Mouse (Mus musculus): Measurements from ENCODE around the gene Sdk2. TPM values are rescaled to one million over a fixed set of nuclear protein-coding genes. Genes with fewer than 3 reads are reported as not detected.

Gene Sdk2
- total and polyA plus RNA-seq, 3 experiments, result 0.13 TPM; not detected in 2

GRCm38 (mm10) chr11:113884962-113885361 is 181.9 kb downstream of the Sdk2 start:
- no peaks in the 10 kb centered on the region for H3K79me2 ChIP-seq (ENCODE audit: control insufficient read depth, insufficient read depth, low read length, poor library complexity)
- TF ChIP-seq ZKSCAN1 (IDR thresholded peaks at IDR 0.05; ENCODE audit: low read depth, low read length), result no peak
- no peak for TF ChIP-seq SMC3 (IDR thresholded peaks at IDR 0.05; ENCODE audit: low read depth, low read length)
- TF ChIP-seq NELFE (IDR thresholded peaks at IDR 0.05; ENCODE audit: low read depth, low read length), result no peak
- TF ChIP-seq CHD2 (IDR thresholded peaks at IDR 0.05; ENCODE audit: low read length), result no peak
- TF ChIP-seq EP300 (IDR thresholded peaks at IDR 0.05; ENCODE audit: low read depth in 1 of 2, low read length in 2 of 2), result no peak
- DNase-seq (ENCODE audit: low read depth, low spot score), result no peak
- H3K4me1 ChIP-seq (ENCODE audit: control insufficient read depth in 1 of 2, insufficient read depth in 2 of 2, low read length in 2 of 2), result no peaks in the 10 kb centered on the region
- H3K36me3 ChIP-seq (ENCODE audit: control insufficient read depth in 1 of 2, insufficient read depth in 2 of 2, low read length in 2 of 2), result no peaks in the 10 kb centered on the region
- H3K9me3 ChIP-seq (replicated peaks; ENCODE audit: insufficient read depth, low read length), result no peaks in the 10 kb centered on the region
- H3K27ac ChIP-seq (ENCODE audit: control insufficient read depth, low read depth, low read length), result no peak overlapping the region
- no peak overlapping the region for H3K9ac ChIP-seq (ENCODE audit: control insufficient read depth, low read depth, low read length, poor library complexity, severe bottlenecking)
- H3K27me3 ChIP-seq (ENCODE audit: control insufficient read depth in 1 of 2, insufficient read depth in 2 of 2, low read length in 2 of 2), result no peaks in the 10 kb centered on the region
- H3K4me3 ChIP-seq (ENCODE audit: control insufficient read depth in 1 of 2, insufficient read depth in 1 of 2, low read depth in 2 of 2, low read length in 2 of 2), result no peak overlapping the region

- H3K4me3 ChIP-seq (ENCODE audit: control insufficient read depth in 1 of 2, insufficient read depth in 1 of 2, low read depth in 2 of 2, low read length in 2 of 2), result no peak overlapping the region
- no peaks in the 10 kb centered on the region for H3K36me3 ChIP-seq (ENCODE audit: control insufficient read depth in 1 of 2, insufficient read depth in 2 of 2, low read length in 2 of 2)
- H3K79me2 ChIP-seq (ENCODE audit: control insufficient read depth, insufficient read depth, low read length, poor library complexity), result no peaks in the 10 kb centered on the region
- DNase-seq (ENCODE audit: low read depth, low spot score), result no peak
- no peak for TF ChIP-seq EP300 (IDR thresholded peaks at IDR 0.05; ENCODE audit: low read depth in 1 of 2, low read length in 2 of 2)
- no peak for TF ChIP-seq POLR2AphosphoS5 (IDR thresholded peaks at IDR 0.05; ENCODE audit: borderline replicate concordance, low read depth, low read length)
- TF ChIP-seq NRF1 (IDR thresholded peaks at IDR 0.05; ENCODE audit: insufficient read depth, low read depth, low read length, poor library complexity, severe bottlenecking), result no peak
- no peak for TF ChIP-seq ZNF384 (IDR thresholded peaks at IDR 0.05; ENCODE audit: low read depth, low read length)
- TF ChIP-seq CHD1 (IDR thresholded peaks at IDR 0.05; ENCODE audit: low read depth, low read length), result no peak
- H3K27me3 ChIP-seq (ENCODE audit: control insufficient read depth in 1 of 2, insufficient read depth in 2 of 2, low read length in 2 of 2), result no peaks in the 10 kb centered on the region
- no peaks in the 10 kb centered on the region for H3K9me3 ChIP-seq (replicated peaks; ENCODE audit: insufficient read depth, low read length)
- no peak overlapping the region for H3K9ac ChIP-seq (ENCODE audit: control insufficient read depth, low read depth, low read length, poor library complexity, severe bottlenecking)
- H3K27ac ChIP-seq (ENCODE audit: control insufficient read depth, low read depth, low read length), result no peak overlapping the region
- H3K4me1 ChIP-seq (ENCODE audit: control insufficient read depth in 1 of 2, insufficient read depth in 2 of 2, low read length in 2 of 2), result no peaks in the 10 kb centered on the region
Observed at GRCm38 (mm10) chr11:113883031-113883430, 183.8 kb downstream of the Sdk2 start.

GRCm38 (mm10) chr11:113881864-113882263 is 185.0 kb downstream of the Sdk2 start:
- no peak overlapping the region for H3K9ac ChIP-seq (ENCODE audit: control insufficient read depth, low read depth, low read length, poor library complexity, severe bottlenecking)
- DNase-seq (ENCODE audit: low read depth, low spot score), result no peak
- TF ChIP-seq SMC3 (IDR thresholded peaks at IDR 0.05; ENCODE audit: low read depth, low read length), result no peak
- no peak for TF ChIP-seq MEF2A (IDR thresholded peaks at IDR 0.05; ENCODE audit: extremely low read depth, insufficient replicate concordance, low read depth, low read length, poor library complexity, severe bottlenecking)
- no peak for TF ChIP-seq ZC3H11A (IDR thresholded peaks at IDR 0.05; ENCODE audit: low read depth, low read length)
- no peak for TF ChIP-seq TAL1 (IDR thresholded peaks at IDR 0.05; ENCODE audit: low read length)
- no peak for TF ChIP-seq CHD2 (IDR thresholded peaks at IDR 0.05; ENCODE audit: low read length)
- TF ChIP-seq GATA1 (IDR thresholded peaks at IDR 0.05; ENCODE audit: low read depth, low read length), result no peak
- no peak for TF ChIP-seq UBTF (IDR thresholded peaks at IDR 0.05; ENCODE audit: borderline replicate concordance, insufficient read depth, low read depth, low read length)
- no peak for TF ChIP-seq E2F4 (IDR thresholded peaks at IDR 0.05; ENCODE audit: borderline replicate concordance, low read depth, low read length)
- no peak for TF ChIP-seq NELFE (IDR thresholded peaks at IDR 0.05; ENCODE audit: low read depth, low read length)
- no peak for TF ChIP-seq MYC (IDR thresholded peaks at IDR 0.05; ENCODE audit: low read depth, low read length)
- TF ChIP-seq ELF1 (IDR thresholded peaks at IDR 0.05; ENCODE audit: low read depth, low read length), result no peak
- no peak for TF ChIP-seq TCF12 (IDR thresholded peaks at IDR 0.05; ENCODE audit: low read depth, low read length)
- no peak for TF ChIP-seq POLR2A (IDR thresholded peaks at IDR 0.05; ENCODE audit: control insufficient read depth in 1 of 2, insufficient read depth in 1 of 2, low read depth in 1 of 2, low read length in 2 of 2, poor library complexity in 1 of 2)
- TF ChIP-seq BHLHE40 (IDR thresholded peaks at IDR 0.05; ENCODE audit: borderline replicate concordance, low read depth, low read length), result no peak
- no peak for TF ChIP-seq SIN3A (IDR thresholded peaks at IDR 0.05; ENCODE audit: low read length)
- TF ChIP-seq POLR2AphosphoS2 (IDR thresholded peaks at IDR 0.05; ENCODE audit: low read length), result no peak
- no peak for TF ChIP-seq ETS1 (IDR thresholded peaks at IDR 0.05; ENCODE audit: low read depth, low read length)
- no peak overlapping the region for H3K4me3 ChIP-seq (ENCODE audit: control insufficient read depth in 1 of 2, insufficient read depth in 1 of 2, low read depth in 2 of 2, low read length in 2 of 2)
- no peaks in the 10 kb centered on the region for H3K79me2 ChIP-seq (ENCODE audit: control insufficient read depth, insufficient read depth, low read length, poor library complexity)
- H3K9me3 ChIP-seq (replicated peaks; ENCODE audit: insufficient read depth, low read length), result no peaks in the 10 kb centered on the region
- no peaks in the 10 kb centered on the region for H3K4me1 ChIP-seq (ENCODE audit: control insufficient read depth in 1 of 2, insufficient read depth in 2 of 2, low read length in 2 of 2)
- no peaks in the 10 kb centered on the region for H3K36me3 ChIP-seq (ENCODE audit: control insufficient read depth in 1 of 2, insufficient read depth in 2 of 2, low read length in 2 of 2)
- no peak overlapping the region for H3K27ac ChIP-seq (ENCODE audit: control insufficient read depth, low read depth, low read length)
- no peaks in the 10 kb centered on the region for H3K27me3 ChIP-seq (ENCODE audit: control insufficient read depth in 1 of 2, insufficient read depth in 2 of 2, low read length in 2 of 2)
